ENCODE assay signal across 8 mouse cellular contexts in genomic region chr7:66387419-66387812, GRCm38 (mm10). TPM values are rescaled to one million over a fixed set of nuclear protein-coding genes. Genes with fewer than 3 reads are reported as not detected.
A peak's percentile ranks its signal among the peaks of the same experiment; 100 is the strongest.
DNase-seq lines count a peak whose midpoint lies in the region; ATAC-seq and TF ChIP-seq lines count a peak whose summit lies in the region.

No protein-coding gene starts in this region.

- H3K4me2 ChIP-seq in forebrain, embryonic 14.5 days (ENCODE audit: low read length) = peak overlapping the region; percentile 96
- H3K4me2 ChIP-seq in neural tube, embryonic 11.5 days (ENCODE audit: low read depth) = peak overlapping the region; percentile 83

- no peak for TF ChIP-seq CTCF in spleen, adult 2 months (IDR thresholded peaks at IDR 0.05; ENCODE audit: extremely low read depth, insufficient read depth, insufficient read length, insufficient replicate concordance)

- no peaks in the 10 kb centered on the region for H3K9me3 ChIP-seq in forebrain, embryonic 14.5 days (replicated peaks; ENCODE audit: control insufficient read depth, low read length)
- no peaks in the 10 kb centered on the region for H3K9me3 ChIP-seq in neural tube, embryonic 11.5 days (ENCODE audit: control insufficient read depth, low read length)

- peak overlapping the region; percentile 87 for H3K27ac ChIP-seq in spleen, adult 2 months (ENCODE audit: insufficient read depth, low read length)
- no peak overlapping the region for H3K27ac ChIP-seq in forebrain, embryonic 14.5 days (ENCODE audit: low read depth, low read length)
- H3K27ac ChIP-seq in neural tube, embryonic 11.5 days (ENCODE audit: low read depth, low read length) = no peak overlapping the region

- peaks cover 16% of the 10 kb centered on the region for H3K4me1 ChIP-seq in spleen, adult 2 months (ENCODE audit: control insufficient read depth, insufficient read depth, insufficient read length)
- H3K4me1 ChIP-seq in forebrain, embryonic 14.5 days (ENCODE audit: control insufficient read depth, insufficient read depth, low read length) = peaks cover 13% of the 10 kb centered on the region; the same call in 1 of the 2 replicates
- H3K4me1 ChIP-seq in neural tube, embryonic 11.5 days (ENCODE audit: control insufficient read depth, insufficient read depth, low read length) = peaks cover 5% of the 10 kb centered on the region; the same call in 1 of the 2 replicates

- peak overlapping the region; percentile 90 for H3K4me3 ChIP-seq in spleen, adult 2 months (ENCODE audit: extremely low read depth, insufficient read depth, insufficient read length)
- H3K4me3 ChIP-seq in forebrain, embryonic 14.5 days (ENCODE audit: low read depth, low read length) = peak overlapping the region; percentile 48
- peak overlapping the region; percentile 56 for H3K4me3 ChIP-seq in neural tube, embryonic 11.5 days (ENCODE audit: low read depth, low read length)

- no peak for DNase-seq in spleen, adult 2 months (ENCODE audit: low read depth in 1 of 2, low spot score in 2 of 2)
- DNase-seq in spleen, adult 12 weeks (ENCODE audit: low spot score) = no peak
- peak; percentile 11 for DNase-seq in forebrain, embryonic 14.5 days (ENCODE audit: low spot score)
- DNase-seq in kidney, postnatal 10 days = peak; percentile 60
- peak; percentile 34 for DNase-seq in neural tube, embryonic 11.5 days (ENCODE audit: low spot score)
- DNase-seq in cerebellum, postnatal 4 days (ENCODE audit: low spot score in 2 of 2) = no peak
- DNase-seq in frontal cortex, postnatal 10 days (ENCODE audit: low spot score in 2 of 2) = no peak

- H3K36me3 ChIP-seq in spleen, adult 2 months (ENCODE audit: control insufficient read depth, insufficient read depth, low read length) = no peaks in the 10 kb centered on the region
- no peaks in the 10 kb centered on the region for H3K36me3 ChIP-seq in forebrain, embryonic 14.5 days (ENCODE audit: control insufficient read depth, insufficient read depth, low read length)
- H3K36me3 ChIP-seq in neural tube, embryonic 11.5 days (ENCODE audit: control insufficient read depth, insufficient read depth, low read length) = no peaks in the 10 kb centered on the region

- H3K9ac ChIP-seq in forebrain, embryonic 14.5 days (ENCODE audit: low read length) = peak overlapping the region; percentile 68
- H3K9ac ChIP-seq in neural tube, embryonic 11.5 days (ENCODE audit: low read length) = peak overlapping the region; percentile 73

- 6% methylated on average over 13 of the region's 13 CpGs for WGBS in spleen, adult 2 months
- WGBS in forebrain, embryonic 14.5 days = 2% methylated on average over 13 of the region's 13 CpGs
- WGBS in neural tube, embryonic 11.5 days = under 1% methylated on average over 13 of the region's 13 CpGs

- ATAC-seq in forebrain, embryonic 14.5 days = no peak; the same call in 1 of the 2 replicates
- ATAC-seq in neural tube, embryonic 11.5 days (ENCODE audit: insufficient read depth, low FRiP score, low TSS enrichment) = peak; percentile 7
- no peak for ATAC-seq in erythroid progenitor cell, adult 5-6 weeks (replicated peaks; ENCODE audit: low FRiP score, poor library complexity, severe bottlenecking)

- TF ChIP-seq POLR2A in spleen, adult 2 months (IDR thresholded peaks at IDR 0.05; ENCODE audit: low read depth, low read length) = no peak

- H3K27me3 ChIP-seq in spleen, adult 2 months (ENCODE audit: control insufficient read depth, insufficient read depth, low read length) = no peaks in the 10 kb centered on the region; the same call in 1 of the 2 replicates
- H3K27me3 ChIP-seq in forebrain, embryonic 14.5 days (replicated peaks; ENCODE audit: control insufficient read depth, insufficient read depth, low read length) = peaks cover 7% of the 10 kb centered on the region; the same call in 1 of the 2 replicates
- H3K27me3 ChIP-seq in neural tube, embryonic 11.5 days (ENCODE audit: control insufficient read depth, insufficient read depth, low read length) = no peaks in the 10 kb centered on the region

RNA-seq across cellular contexts. Expression of gene Lrrk1, which starts 0.7 kb away (rescaled TPM):
- 45.8 and 50.2 TPM in 2 replicates for polyA plus RNA-seq in spleen, adult 2 months (2012; rRNA removed)
- polyA plus RNA-seq in forebrain, embryonic 14.5 days (2014; fragmentation: Nextera tagmentation; extraction: Ambion mirVana) = 1.7 and 1.9 TPM in 2 replicates
- polyA plus RNA-seq in neural tube, embryonic 11.5 days (2014; fragmentation: Nextera tagmentation; extraction: Ambion mirVana) = 5.5 and 7.0 TPM in 2 replicates
- 1.7 and 2.9 TPM in 2 replicates for total RNA-seq in erythroid progenitor cell, adult 5-6 weeks (2015; ENCODE audit: low replicate concordance)
- total RNA-seq in erythroid progenitor cell, adult 5-6 weeks (2017; ENCODE audit: low replicate concordance) = 6.4 and 6.6 TPM in 2 replicates

RNA-seq across cellular contexts. Expression of gene Gm10974, which starts 21.7 kb away (rescaled TPM):
- not detected in 2 replicates for polyA plus RNA-seq in spleen, adult 2 months (2012; rRNA removed)
- polyA plus RNA-seq in forebrain, embryonic 14.5 days (2014; fragmentation: Nextera tagmentation; extraction: Ambion mirVana) = not detected in 2 replicates
- polyA plus RNA-seq in neural tube, embryonic 11.5 days (2014; fragmentation: Nextera tagmentation; extraction: Ambion mirVana) = not detected in 2 replicates
- not detected in 2 replicates for total RNA-seq in erythroid progenitor cell, adult 5-6 weeks (2015; ENCODE audit: low replicate concordance)
- total RNA-seq in erythroid progenitor cell, adult 5-6 weeks (2017; ENCODE audit: low replicate concordance) = not detected in 2 replicates

RNA-seq across cellular contexts. Expression of gene Aldh1a3, which starts 39.9 kb away (rescaled TPM):
- 0.53 and 0.85 TPM in 2 replicates for polyA plus RNA-seq in spleen, adult 2 months (2012; rRNA removed)
- 5.4 and 6.0 TPM in 2 replicates for polyA plus RNA-seq in forebrain, embryonic 14.5 days (2014; fragmentation: Nextera tagmentation; extraction: Ambion mirVana)
- 1.4 and 1.5 TPM in 2 replicates for polyA plus RNA-seq in neural tube, embryonic 11.5 days (2014; fragmentation: Nextera tagmentation; extraction: Ambion mirVana)
- not detected in 2 replicates for total RNA-seq in erythroid progenitor cell, adult 5-6 weeks (2015; ENCODE audit: low replicate concordance)
- total RNA-seq in erythroid progenitor cell, adult 5-6 weeks (2017; ENCODE audit: low replicate concordance) = not detected in 2 replicates

Comparison
In these comparisons a context has a peak if more than half of its experiments do, and no peak if none do; other contexts are left out.
1. DNase-seq: peak in forebrain, embryonic 14.5 days (single experiment), kidney, postnatal 10 days (single experiment) and neural tube, embryonic 11.5 days (single experiment); none in spleen, adult 2 months (0 of 2), spleen, adult 12 weeks (single experiment), cerebellum, postnatal 4 days (0 of 2) and frontal cortex, postnatal 10 days (0 of 2).
2. Peak in every context shown above with its lines, with median percentiles within 50 percentile points of each other: H3K4me3 ChIP-seq.